ENCODE assay signal across 21 mouse cellular contexts in genomic region chr9:114517924-114518497, GRCm38 (mm10). TPM values are rescaled to one million over a fixed set of nuclear protein-coding genes. Genes with fewer than 3 reads are reported as not detected.
"Had no signal": no experiment of that assay in that cellular context is flagged by ENCODE, and none has a peak within 500 bp of the region (broad histone marks: within the 10 kb centered on the region; RNA-seq: fewer than 3 reads in every experiment).

No protein-coding gene starts in this region.

- H3K4me2 ChIP-seq: liver, embryonic 11.5 days; lung, embryonic 15.5 days; midbrain, embryonic 13.5 days; neural tube, embryonic 13.5 days; stomach, embryonic 15.5 days had no signal

- H3K9ac ChIP-seq: liver, embryonic 14.5 days; lung, embryonic 15.5 days; midbrain, embryonic 13.5 days; neural tube, embryonic 13.5 days; stomach, embryonic 15.5 days had no signal

- H3K4me3 ChIP-seq: lung, embryonic 15.5 days; megakaryocyte, embryonic 14.5 days; midbrain, embryonic 10.5 days; midbrain, embryonic 13.5 days; myocyte; neural tube, embryonic 13.5 days; stomach, embryonic 15.5 days had no signal

- ATAC-seq: midbrain, embryonic 13.5 days; midbrain, embryonic 16.5 days had no signal

- H3K27ac ChIP-seq: liver, embryonic 14.5 days; lung, embryonic 15.5 days; midbrain, embryonic 10.5 days; midbrain, embryonic 13.5 days; neural tube, embryonic 13.5 days; stomach, embryonic 15.5 days had no signal

- H3K27me3 ChIP-seq: lung, embryonic 15.5 days; midbrain, embryonic 13.5 days; neural tube, embryonic 13.5 days; stomach, embryonic 15.5 days had no signal

- DNase-seq: kidney, postnatal 14 days; kidney, postnatal 4 days; lung, adult 18-20 months; lung, postnatal 10 days; lung, postnatal 36 days; retina, postnatal 1 day; right cerebral cortex, postnatal 25 days; spleen, adult 18-20 months; thymus, postnatal 25 days had no signal

- H3K4me1 ChIP-seq: megakaryocyte, embryonic 14.5 days; midbrain, embryonic 10.5 days; midbrain, embryonic 13.5 days; neural tube, embryonic 13.5 days; stomach, embryonic 15.5 days had no signal

RNA-seq across cellular contexts. Expression of gene C130032M10Rik, which starts 2.5 kb away (rescaled TPM):
- polyA plus RNA-seq: liver, embryonic 11.5 days; liver, embryonic 14.5 days; lung, embryonic 15.5 days; midbrain, embryonic 13.5 days; midbrain, embryonic 16.5 days; neural tube, embryonic 13.5 days; thymus, postnatal 0 days; urinary bladder, adult 2 months had no signal

RNA-seq across cellular contexts. Expression of gene Ccr4, which starts 13.3 kb away (rescaled TPM):
- polyA plus RNA-seq: liver, embryonic 11.5 days; liver, embryonic 14.5 days; midbrain, embryonic 10.5 days; midbrain, embryonic 13.5 days; midbrain, embryonic 16.5 days; myocyte; neural tube, embryonic 13.5 days had no signal
